Mouse (Mus musculus): ENCODE data around the gene Mast3.

DNA sequence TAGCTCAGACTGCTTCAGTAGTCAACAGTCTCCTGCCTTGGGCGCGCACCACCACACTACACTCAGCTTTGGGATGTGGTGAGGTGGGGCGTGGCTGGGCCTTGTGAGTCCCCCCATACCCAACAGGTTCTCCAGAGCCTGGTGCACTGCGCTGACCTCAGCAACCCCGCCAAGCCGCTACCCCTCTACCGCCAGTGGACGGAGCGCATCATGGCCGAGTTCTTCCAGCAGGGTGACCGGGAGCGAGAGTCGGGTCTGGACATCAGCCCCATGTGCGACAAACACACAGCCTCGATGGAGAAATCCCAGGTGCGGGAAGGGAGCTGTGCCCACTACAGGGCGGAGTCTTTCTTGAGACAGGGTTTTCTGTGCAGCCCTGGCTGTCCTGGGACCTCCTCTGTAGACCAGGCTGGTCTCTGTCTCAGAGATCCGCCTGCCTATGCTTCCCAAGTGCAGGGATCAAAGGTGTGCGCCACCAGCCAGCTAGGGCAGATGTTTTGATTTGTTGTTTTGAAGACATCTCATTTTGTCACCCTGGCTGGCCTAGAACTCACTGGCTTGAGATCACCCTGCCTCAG, 55.7 kb downstream of the Mast3 start:
- TF ChIP-seq EP300 (optimal IDR thresholded peaks at IDR 0.05), result no peak
- TF ChIP-seq CTCF (IDR thresholded peaks at IDR 0.05; ENCODE audit: low read depth), result no peak
